Mouse (Mus musculus) frontal cortex, adult 2 months (tissue): ENCODE results near the gene Evpl. TPM values are rescaled to one million over a fixed set of nuclear protein-coding genes. Genes with fewer than 3 reads are reported as not detected.
A peak's percentile ranks its signal among the peaks of the same experiment; 100 is the strongest.

Source experiments
- DNase-seq, 2 experiments: peaks; one replicate each; pipeline ENCODE4 v3.0.0; 2022; ENCODE audit warnings: low spot score in 1 of 2; ENCODE audit errors: extremely low spot score in 1 of 2
- polyA plus RNA-seq: library from polyadenylated mRNA; depleted of rRNA; stranded (reverse); fragments of >200 nt; gene quantifications from 2 replicates; pipeline ENCODE4 v1.2.3, GENCODE M21; 2012

The Evpl gene
- polyA plus RNA-seq, 1 experiment: 1.1 TPM

GRCm38 (mm10) chr11:116216549-116216948 is 21.3 kb downstream of the Evpl start:
- no peak for DNase-seq

- no peak for DNase-seq
Observed at GRCm38 (mm10) chr11:116215991-116216390, 21.9 kb downstream of the Evpl start.

- DNase-seq: no peak
Observed at GRCm38 (mm10) chr11:116215181-116215580, 22.7 kb downstream of the Evpl start.

- DNase-seq: no peak
Observed at GRCm38 (mm10) chr11:116213877-116214510, 23.9 kb downstream of the Evpl start.

- DNase-seq: no peak
Observed at GRCm38 (mm10) chr11:116212847-116213246, 25.0 kb downstream of the Evpl start.

- no peak for DNase-seq
Observed at GRCm38 (mm10) chr11:116210696-116211095, 27.2 kb downstream of the Evpl start.

- no peak for DNase-seq
Observed at GRCm38 (mm10) chr11:116209257-116209656, 28.6 kb downstream of the Evpl start.

- no peak for DNase-seq
Observed at GRCm38 (mm10) chr11:116208660-116209059, 29.2 kb downstream of the Evpl start.

GRCm38 (mm10) chr11:116206678-116207077 is 31.2 kb downstream of the Evpl start:
- no peak for DNase-seq

- DNase-seq: no peak
Observed at GRCm38 (mm10) chr11:116203150-116203549, 34.7 kb downstream of the Evpl start.

GRCm38 (mm10) chr11:116201151-116201550 is 36.7 kb downstream of the Evpl start:
- DNase-seq: no peak

GRCm38 (mm10) chr11:116198639-116199531 is 39.0 kb downstream of the Evpl start, which contains the start of the genes Ten1 and Acox1:
Ten1 (plus strand) TSS chr11:116198855.
Acox1 (minus strand) TSS chr11:116199045.
- peak; percentile 89 to 95 for DNase-seq

GRCm38 (mm10) chr11:116198132-116198531 is 39.7 kb downstream of the Evpl start:
- DNase-seq: no peak

GRCm38 (mm10) chr11:116197584-116197906 is 40.3 kb downstream of the Evpl start:
- DNase-seq: no peak

GRCm38 (mm10) chr11:116196866-116197583 is 40.9 kb downstream of the Evpl start:
- no peak for DNase-seq

GRCm38 (mm10) chr11:116196336-116196735 is 41.5 kb downstream of the Evpl start:
- DNase-seq: no peak

GRCm38 (mm10) chr11:116195252-116195651 is 42.6 kb downstream of the Evpl start:
- no peak for DNase-seq

- no peak for DNase-seq
Observed at GRCm38 (mm10) chr11:116194619-116195018, 43.3 kb downstream of the Evpl start.

GRCm38 (mm10) chr11:116187226-116187930 is 50.5 kb downstream of the Evpl start:
- no peak for DNase-seq

GRCm38 (mm10) chr11:116186360-116186759 is 51.5 kb downstream of the Evpl start:
- no peak for DNase-seq

- peak in 1 of 2 experiments; percentile 38 for DNase-seq
Observed at GRCm38 (mm10) chr11:116185836-116186235, 52.0 kb downstream of the Evpl start.
